ENCODE assay signal across 9 mouse cellular contexts in the genomic region with DNA sequence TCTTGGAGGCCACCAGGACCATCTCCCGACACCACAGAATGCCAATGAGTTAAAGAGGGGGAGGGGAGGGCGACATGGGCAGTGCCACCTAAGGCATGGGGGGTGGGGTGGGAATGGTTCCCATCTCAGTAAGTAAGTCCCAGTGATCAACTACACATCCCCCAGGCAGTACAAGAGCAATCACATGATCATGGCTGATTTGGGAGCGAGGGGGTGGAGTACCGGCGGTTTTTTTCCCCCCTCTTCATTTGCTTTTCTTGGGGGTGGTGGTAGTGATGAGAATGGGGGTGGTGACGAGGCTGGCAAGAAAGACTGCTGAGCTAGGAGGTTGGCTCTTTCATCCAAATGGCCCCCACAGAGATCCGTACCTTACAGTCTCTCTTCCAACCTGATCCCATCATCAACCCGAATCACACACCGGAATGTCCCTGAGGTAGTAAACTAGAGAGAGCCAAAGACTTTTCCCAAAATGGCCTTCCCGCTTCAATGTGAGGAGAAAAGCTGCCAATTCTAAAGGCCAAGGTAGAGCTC. TPM values are rescaled to one million over a fixed set of nuclear protein-coding genes. Genes with fewer than 3 reads are reported as not detected.
DNase-seq lines count a peak whose midpoint lies in the region; ATAC-seq and TF ChIP-seq lines count a peak whose summit lies in the region.
"Had no signal": no experiment of that assay in that cellular context is flagged by ENCODE, and none has a peak within 500 bp of the region (broad histone marks: within the 10 kb centered on the region; RNA-seq: fewer than 3 reads in every experiment).

No protein-coding gene starts in this region.

- H3K9ac ChIP-seq in heart, embryonic 11.5 days (ENCODE audit: low read depth, low read length), result no peak overlapping the region; the same call in 1 of the 2 replicates
- peak overlapping the region; percentile 80; the same call in 1 of the 2 replicates for H3K9ac ChIP-seq in ES-E14 (ENCODE audit: insufficient read depth, low read depth, low read length, poor library complexity, severe bottlenecking)
- H3K9ac ChIP-seq in hindbrain, embryonic 16.5 days (ENCODE audit: low read depth, low read length), result peak overlapping the region; percentile 83
- peak overlapping the region; percentile 82 for H3K9ac ChIP-seq in midbrain, embryonic 12.5 days (replicated peaks)

- H3K36me3 ChIP-seq in heart, embryonic 11.5 days (ENCODE audit: control insufficient read depth, insufficient read depth, low read length), result no peaks in the 10 kb centered on the region
- no peaks in the 10 kb centered on the region for H3K36me3 ChIP-seq in ES-E14 (ENCODE audit: control insufficient read depth, insufficient read depth, low read length, poor library complexity, severe bottlenecking)
- no peaks in the 10 kb centered on the region for H3K36me3 ChIP-seq in hindbrain, embryonic 16.5 days (ENCODE audit: control insufficient read depth, insufficient read depth, low read length)
- no peaks in the 10 kb centered on the region for H3K36me3 ChIP-seq in midbrain, embryonic 12.5 days

- H3K4me2 ChIP-seq in heart, embryonic 11.5 days, result peak overlapping the region; percentile 94
- H3K4me2 ChIP-seq in hindbrain, embryonic 16.5 days (ENCODE audit: low read length), result peak overlapping the region; percentile 63
- H3K4me2 ChIP-seq in midbrain, embryonic 12.5 days (replicated peaks), result peak overlapping the region; percentile 91

- intact Hi-C loops in heart, postnatal 14 days (cut with DNase I), result loop anchor here (10.0 kb wide), 1 partner anchor 115 kb away; no protein-coding TSS in a partner anchor

- H3K27ac ChIP-seq in heart, embryonic 11.5 days (ENCODE audit: low read depth, low read length), result no peak overlapping the region
- H3K27ac ChIP-seq in ES-E14 (ENCODE audit: insufficient read depth, low read depth, low read length, poor library complexity, severe bottlenecking), result no peak overlapping the region
- no peak overlapping the region; the same call in 1 of the 2 replicates for H3K27ac ChIP-seq in hindbrain, embryonic 16.5 days (ENCODE audit: low read depth, low read length)
- H3K27ac ChIP-seq in midbrain, embryonic 12.5 days (replicated peaks), result 0 out of 2 replicates have a peak overlapping the region, but pooled peaks have one; percentile 46

- H3K27me3 ChIP-seq in heart, embryonic 11.5 days (ENCODE audit: control insufficient read depth, insufficient read depth, low read length), result peaks cover 11% of the 10 kb centered on the region
- H3K27me3 ChIP-seq in hindbrain, embryonic 16.5 days (replicated peaks; ENCODE audit: control insufficient read depth, insufficient read depth, low read length), result no peaks in the 10 kb centered on the region
- H3K27me3 ChIP-seq in midbrain, embryonic 12.5 days, result peaks cover 24% of the 10 kb centered on the region

- no peak for ATAC-seq in heart, embryonic 11.5 days (replicated peaks; ENCODE audit: insufficient number of reproducible peaks, low FRiP score, low TSS enrichment)
- peak; percentile 2; the same call in 1 of the 2 replicates for ATAC-seq in hindbrain, embryonic 16.5 days
- no peak for ATAC-seq in midbrain, embryonic 12.5 days (ENCODE audit: low FRiP score, low read depth)

- no peaks in the 10 kb centered on the region for H3K9me3 ChIP-seq in heart, embryonic 11.5 days (replicated peaks; ENCODE audit: control insufficient read depth, low read length)
- no peaks in the 10 kb centered on the region for H3K9me3 ChIP-seq in ES-E14 (ENCODE audit: control insufficient read depth, insufficient read depth, low read depth, low read length)
- H3K9me3 ChIP-seq in hindbrain, embryonic 16.5 days (ENCODE audit: control insufficient read depth, low read length), result no peaks in the 10 kb centered on the region
- no peaks in the 10 kb centered on the region for H3K9me3 ChIP-seq in midbrain, embryonic 12.5 days

- 13% methylated on average over 10 of the region's 10 CpGs for WGBS in heart, embryonic 11.5 days (ENCODE audit: insufficient replicate concordance)
- 11% methylated on average over 10 of the region's 10 CpGs for WGBS in hindbrain, embryonic 16.5 days
- 7% methylated on average over 10 of the region's 10 CpGs for WGBS in midbrain, embryonic 12.5 days

- 0 out of 2 replicates have a peak, but pooled peaks cover 3% of the 10 kb centered on the region for H3K4me1 ChIP-seq in heart, embryonic 11.5 days (ENCODE audit: control insufficient read depth, insufficient read depth, low read length)
- H3K4me1 ChIP-seq in ES-E14 (ENCODE audit: control insufficient read depth in 2 of 2, insufficient read depth in 2 of 2, low read length in 2 of 2, poor library complexity in 1 of 2), result peaks cover 3 to 16% of the 10 kb centered on the region in 2 experiments; a peak in 2 of 4 replicates
- peaks cover 24% of the 10 kb centered on the region for H3K4me1 ChIP-seq in hindbrain, embryonic 16.5 days (ENCODE audit: control insufficient read depth, insufficient read depth, low read depth, low read length)
- peaks cover 28% of the 10 kb centered on the region for H3K4me1 ChIP-seq in midbrain, embryonic 12.5 days

- no peak for DNase-seq in heart, postnatal 14 days
- DNase-seq in ES-E14 (ENCODE audit: low read depth, low spot score), result no peak
- DNase-seq in gastrocnemius, adult 18-20 months (ENCODE audit: low spot score), result no peak
- no peak for DNase-seq in testis, postnatal 14 days (ENCODE audit: low spot score)
- no peak for DNase-seq in kidney, postnatal 36 days

- H3K4me3 ChIP-seq in heart, embryonic 11.5 days (ENCODE audit: low read depth, low read length), result peak overlapping the region; percentile 52
- peak overlapping the region; percentile 82 to 83 for H3K4me3 ChIP-seq in ES-E14 (ENCODE audit: insufficient read depth in 1 of 2, low read depth in 1 of 2, low read length in 2 of 2, poor library complexity in 1 of 2, severe bottlenecking in 1 of 2)
- peak overlapping the region; percentile 60 for H3K4me3 ChIP-seq in hindbrain, embryonic 16.5 days (ENCODE audit: low read length)
- H3K4me3 ChIP-seq in midbrain, embryonic 12.5 days, result peak overlapping the region; percentile 78
- H3K4me3 ChIP-seq: myocyte had no signal

- in situ Hi-C loops in ES-E14 (cut with MboI; ENCODE audit: low sequenced_read_pairs in 2 of 2, unreplicated experiment in 2 of 2), result no loop called here

TF ChIP-seq in ES-E14, 5 proteins besides CTCF, POLR2A, EP300 and RAD21:
- TF ChIP-seq HCFC1 (IDR thresholded peaks at IDR 0.05; ENCODE audit: borderline replicate concordance, insufficient read depth, low read length), result no peak
- TF ChIP-seq ZNF384 (IDR thresholded peaks at IDR 0.05; ENCODE audit: low read depth, low read length), result no peak
- TF ChIP-seq CHD2 (IDR thresholded peaks at IDR 0.05; ENCODE audit: low read depth, low read length), result no peak
- no peak for TF ChIP-seq MAFK (IDR thresholded peaks at IDR 0.05; ENCODE audit: insufficient read depth, low read depth, low read length)
- TF ChIP-seq ZC3H11A (IDR thresholded peaks at IDR 0.05; ENCODE audit: borderline replicate concordance, low read depth, low read length), result no peak

RNA-seq across cellular contexts. Expression of a gene that starts 51.8 kb away (rescaled TPM):
- 22.9 and 26.2 TPM in 2 replicates for polyA plus RNA-seq in heart, embryonic 11.5 days (2014; fragmentation: Nextera tagmentation; extraction: Ambion mirVana)
- 10 to 100 TPM; 29.4 to 34.3 TPM for total RNA-seq in heart, postnatal 14 days (2021)
- total RNA-seq in ES-E14 (2012; rRNA removed), result 28.6 and 34.1 TPM in 2 replicates
- 85.2 and 102 TPM in 2 replicates for polyA plus RNA-seq in hindbrain, embryonic 16.5 days (2015; fragmentation: Nextera tagmentation; extraction: Ambion mirVana)
- polyA plus RNA-seq in midbrain, embryonic 12.5 days (2016; fragmentation: Nextera tagmentation; extraction: Ambion mirVana), result 70.1 and 73.3 TPM in 2 replicates
- total RNA-seq in gastrocnemius, adult 18-20 months (2021), result 10 to 100 TPM in 1 of 2 experiments, 1 to 10 TPM in 1; 8.2 to 12.8 TPM
